Mouse (Mus musculus): ENCODE measurements around the gene Chst15. TPM values are rescaled to one million over a fixed set of nuclear protein-coding genes. Genes with fewer than 3 reads are reported as not detected.
A peak's percentile ranks its signal among the peaks of the same experiment; 100 is the strongest.

Gene Chst15
- total RNA-seq, 2 experiments from 2014 or later = 7.3 to 11.5 TPM

- ATAC-seq (replicated peaks; ENCODE audit: poor library complexity) = no peak
These were observed 20.4 kb upstream of the Chst15 start for GRCm38 (mm10) chr7:132337268-132337917.

GRCm38 (mm10) chr7:132336781-132337180, 19.8 kb upstream of the Chst15 start:
- peak; percentile 19 for ATAC-seq (replicated peaks; ENCODE audit: poor library complexity)

- peak; percentile 47 for ATAC-seq (replicated peaks; ENCODE audit: poor library complexity)
These were observed 18.3 kb upstream of the Chst15 start for GRCm38 (mm10) chr7:132335367-132335766.

GRCm38 (mm10) chr7:132333078-132333477, 16.1 kb upstream of the Chst15 start:
- ATAC-seq (replicated peaks; ENCODE audit: poor library complexity) = peak; percentile 47

GRCm38 (mm10) chr7:132332176-132332575, 15.1 kb upstream of the Chst15 start:
- no peak for ATAC-seq (replicated peaks; ENCODE audit: poor library complexity)

GRCm38 (mm10) chr7:132330179-132330578, 13.2 kb upstream of the Chst15 start:
- 0 out of 2 replicates have a peak, but pooled peaks have one; percentile 23 for ATAC-seq (replicated peaks; ENCODE audit: poor library complexity)

GRCm38 (mm10) chr7:132328648-132329047, 11.6 kb upstream of the Chst15 start:
- ATAC-seq (replicated peaks; ENCODE audit: poor library complexity) = no peak

- ATAC-seq (replicated peaks; ENCODE audit: poor library complexity) = peak; percentile 56
These were observed 8.7 kb upstream of the Chst15 start for GRCm38 (mm10) chr7:132325549-132326331.

- peak; percentile 84 for ATAC-seq (replicated peaks; ENCODE audit: poor library complexity)
These were observed 6.4 kb upstream of the Chst15 start for GRCm38 (mm10) chr7:132323430-132323829.

GRCm38 (mm10) chr7:132321392-132321958, 4.4 kb upstream of the Chst15 start:
- ATAC-seq (replicated peaks; ENCODE audit: poor library complexity) = no peak

- ATAC-seq (replicated peaks; ENCODE audit: poor library complexity) = peak; percentile 40
These were observed 660 bp downstream of the Chst15 start for GRCm38 (mm10) chr7:132316101-132317035.

- peak; percentile 59 for ATAC-seq (replicated peaks; ENCODE audit: poor library complexity)
These were observed 1.6 kb downstream of the Chst15 start for GRCm38 (mm10) chr7:132315149-132316091.

GRCm38 (mm10) chr7:132312396-132312795, 4.6 kb downstream of the Chst15 start:
- ATAC-seq (replicated peaks; ENCODE audit: poor library complexity) = peak; percentile 12

- no peak for ATAC-seq (replicated peaks; ENCODE audit: poor library complexity)
These were observed 8.4 kb downstream of the Chst15 start for GRCm38 (mm10) chr7:132308537-132309191.

GRCm38 (mm10) chr7:132307722-132308271, 9.2 kb downstream of the Chst15 start:
- ATAC-seq (replicated peaks; ENCODE audit: poor library complexity) = no peak

- no peak for ATAC-seq (replicated peaks; ENCODE audit: poor library complexity)
These were observed 10.2 kb downstream of the Chst15 start for GRCm38 (mm10) chr7:132306671-132307412.

- ATAC-seq (replicated peaks; ENCODE audit: poor library complexity) = peak; percentile 10
These were observed 11.3 kb downstream of the Chst15 start for GRCm38 (mm10) chr7:132305492-132306375.
